Mouse (Mus musculus) embryonic facial prominence, embryonic 15.5 days (tissue): Measurements from ENCODE around the gene Tmem186. TPM values are rescaled to one million over a fixed set of nuclear protein-coding genes. Genes with fewer than 3 reads are reported as not detected.
A peak's percentile ranks its signal among the peaks of the same experiment; 100 is the strongest.

Experiments
- ATAC-seq: fragments of 200-750 bp; cut with Nextera tagmentation; 2 replicates; pipeline ENCODE4 v1.8.0; 2017; ENCODE audit warnings: low read depth, moderate TSS enrichment; ENCODE audit not compliant: insufficient number of reproducible peaks, low FRiP score, low TSS enrichment
- H3K27ac ChIP-seq: fragments of 300-500 bp; sonication (generic); replicated peaks from 2 replicates; pipeline ENCODE4 v1.5.1; 2015; ENCODE audit warnings: mild to moderate bottlenecking, inconsistent platforms
- H3K27me3 ChIP-seq: fragments of 300-500 bp; sonication (generic); 2 replicates; pipeline ENCODE4 v1.6.1; 2015; ENCODE audit warnings: inconsistent platforms
- H3K36me3 ChIP-seq: fragments of 300-500 bp; sonication (generic); 2 replicates; pipeline ENCODE4 v1.6.1; 2015; ENCODE audit warnings: mild to moderate bottlenecking, inconsistent platforms
- H3K4me1 ChIP-seq: fragments of 300-500 bp; sonication (generic); 2 replicates; pipeline ENCODE4 v1.6.1; 2015; ENCODE audit warnings: inconsistent platforms
- H3K4me2 ChIP-seq: fragments of 300-500 bp; sonication (generic); replicated peaks from 2 replicates; pipeline ENCODE4 v1.6.1; 2015; ENCODE audit warnings: mild to moderate bottlenecking, inconsistent platforms
- H3K4me3 ChIP-seq: fragments of 300-500 bp; sonication (generic); replicated peaks from 2 replicates; pipeline ENCODE4 v1.5.1; 2015; ENCODE audit warnings: mild to moderate bottlenecking, inconsistent platforms
- H3K9ac ChIP-seq: fragments of 300-500 bp; sonication (generic); 2 replicates; pipeline ENCODE4 v1.6.1; 2015; ENCODE audit warnings: inconsistent platforms
- H3K9me3 ChIP-seq: fragments of 300-500 bp; sonication (generic); replicated peaks from 2 replicates; pipeline ENCODE4 v1.6.1; 2016; ENCODE audit warnings: inconsistent platforms
- WGBS: fragments of 180-500 bp; shearing (Covaris S2); methylation state at CpG from one replicate; pipeline ENCODE4 v1.1.7; 2015; 5-methylcytosine and 5-hydroxymethylcytosine counted together
- polyA plus RNA-seq: library from polyadenylated mRNA; unstranded; fragments of >200 nt; fragmentation: Nextera tagmentation; extraction: Ambion mirVana; gene quantifications from 2 replicates; pipeline ENCODE4 v1.2.1, GENCODE M21; 2015

Tmem186 gene
- polyA plus RNA-seq, 1 experiment from 2014 or later: 19.3 TPM

- 5% methylated on average over 8 of the region's 8 CpGs for WGBS
- Histone ChIP-seq H3K9me3 (no peaks in the 10 kb centered on the region), H3K4me3 (no peak overlapping the region), H3K27ac (no peak overlapping the region), H3K36me3 (no peaks in the 10 kb centered on the region), H3K4me2 (no peak overlapping the region), H3K4me1 (peaks cover 24% of the 10 kb centered on the region), H3K27me3 (0 out of 2 replicates have a peak, but pooled peaks cover 3% of the 10 kb centered on the region), H3K9ac (no peak overlapping the region)
- no peak for ATAC-seq
Measured at GRCm38 (mm10) chr16:8674165-8674564, 36.7 kb upstream of the Tmem186 start.

- Histone ChIP-seq H3K4me2 (no peak overlapping the region), H3K9me3 (no peaks in the 10 kb centered on the region), H3K27ac (no peak overlapping the region), H3K36me3 (no peaks in the 10 kb centered on the region), H3K4me1 (peaks cover 32% of the 10 kb centered on the region), H3K27me3 (0 out of 2 replicates have a peak, but pooled peaks cover 3% of the 10 kb centered on the region), H3K9ac (no peak overlapping the region), H3K4me3 (no peak overlapping the region)
- no peak for ATAC-seq
- WGBS: 62% methylated on average over 6 of the region's 6 CpGs
Measured at GRCm38 (mm10) chr16:8673343-8673742, 35.8 kb upstream of the Tmem186 start.

GRCm38 (mm10) chr16:8672811-8673210, 35.3 kb upstream of the Tmem186 start:
- Histone ChIP-seq H3K4me1 (peaks cover 37% of the 10 kb centered on the region), H3K4me3 (no peak overlapping the region), H3K36me3 (no peaks in the 10 kb centered on the region), H3K4me2 (no peak overlapping the region), H3K9me3 (no peaks in the 10 kb centered on the region), H3K27ac (no peak overlapping the region), H3K27me3 (0 out of 2 replicates have a peak, but pooled peaks cover 3% of the 10 kb centered on the region), H3K9ac (no peak overlapping the region)
- ATAC-seq: no peak

- Histone ChIP-seq H3K4me1 (peaks cover 42% of the 10 kb centered on the region), H3K27me3 (0 out of 2 replicates have a peak, but pooled peaks cover 3% of the 10 kb centered on the region), H3K9ac (peak overlapping the region; percentile 29), H3K4me2 (peak overlapping the region; percentile 71), H3K4me3 (peak overlapping the region; percentile 58), H3K9me3 (no peaks in the 10 kb centered on the region), H3K27ac (no peak overlapping the region; the same call in 1 of the 2 replicates), H3K36me3 (no peaks in the 10 kb centered on the region)
- 1% methylated on average over 18 of the region's 18 CpGs for WGBS
- no peak for ATAC-seq
Measured at GRCm38 (mm10) chr16:8672350-8672687, 34.8 kb upstream of the Tmem186 start.

GRCm38 (mm10) chr16:8671551-8672349, 34.2 kb upstream of the Tmem186 start, which contains the start of gene Carhsp1:
Gene Carhsp1 (minus strand): TSS chr16:8672155.
- no peaks in the 10 kb centered on the region for H3K9me3 ChIP-seq
- peaks cover 44% of the 10 kb centered on the region for H3K4me1 ChIP-seq
- peak within 1 kb of the TSS; percentile 58 for H3K4me3 ChIP-seq
- H3K36me3 ChIP-seq: no peaks in the 10 kb centered on the region
- peak within 1 kb of the TSS; percentile 65 for H3K27ac ChIP-seq
- WGBS: under 1% methylated on average over 67 of the region's 67 CpGs
- peak within 1 kb of the TSS; percentile 29 for H3K9ac ChIP-seq
- H3K4me2 ChIP-seq: peak within 1 kb of the TSS; percentile 71
- H3K27me3 ChIP-seq: 0 out of 2 replicates have a peak, but pooled peaks cover 3% of the 10 kb centered on the region
- ATAC-seq: peak; percentile 92

- Histone ChIP-seq H3K27ac (0 out of 2 replicates have a peak overlapping the region, but pooled peaks have one; percentile 65), H3K4me1 (peaks cover 50% of the 10 kb centered on the region), H3K4me2 (peak overlapping the region; percentile 71), H3K36me3 (no peaks in the 10 kb centered on the region), H3K9ac (peak overlapping the region; percentile 9; the same call in 1 of the 2 replicates), H3K27me3 (0 out of 2 replicates have a peak, but pooled peaks cover 3% of the 10 kb centered on the region), H3K9me3 (no peaks in the 10 kb centered on the region), H3K4me3 (peak overlapping the region; percentile 58)
- 6% methylated on average over 15 of the region's 15 CpGs for WGBS
- ATAC-seq: no peak
Measured at GRCm38 (mm10) chr16:8670041-8671035, 32.8 kb upstream of the Tmem186 start.

GRCm38 (mm10) chr16:8669432-8669831, 31.9 kb upstream of the Tmem186 start:
- H3K36me3 ChIP-seq: no peaks in the 10 kb centered on the region
- no peak overlapping the region for H3K27ac ChIP-seq
- peaks cover 50% of the 10 kb centered on the region for H3K4me1 ChIP-seq
- H3K4me2 ChIP-seq: peak overlapping the region; percentile 71
- ATAC-seq: no peak
- no peak overlapping the region for H3K9ac ChIP-seq
- H3K9me3 ChIP-seq: no peaks in the 10 kb centered on the region
- H3K27me3 ChIP-seq: 0 out of 2 replicates have a peak, but pooled peaks cover 3% of the 10 kb centered on the region
- 53% methylated on average over 5 of the region's 5 CpGs for WGBS
- no peak overlapping the region for H3K4me3 ChIP-seq

- peaks cover 50% of the 10 kb centered on the region for H3K4me1 ChIP-seq
- WGBS: 86% methylated on average over 2 of the region's 2 CpGs
- ATAC-seq: no peak
- no peak overlapping the region for H3K4me3 ChIP-seq
- no peak overlapping the region for H3K27ac ChIP-seq
- no peak overlapping the region for H3K4me2 ChIP-seq
- H3K9ac ChIP-seq: no peak overlapping the region
- no peaks in the 10 kb centered on the region for H3K9me3 ChIP-seq
- H3K27me3 ChIP-seq: no peaks in the 10 kb centered on the region
- H3K36me3 ChIP-seq: 0 out of 2 replicates have a peak, but pooled peaks cover 6% of the 10 kb centered on the region
Measured at GRCm38 (mm10) chr16:8668386-8668785, 30.9 kb upstream of the Tmem186 start.

GRCm38 (mm10) chr16:8667814-8668213, 30.3 kb upstream of the Tmem186 start:
- peaks cover 50% of the 10 kb centered on the region for H3K4me1 ChIP-seq
- H3K4me2 ChIP-seq: no peak overlapping the region
- no peak overlapping the region for H3K9ac ChIP-seq
- H3K9me3 ChIP-seq: no peaks in the 10 kb centered on the region
- 73% methylated on average over 4 of the region's 4 CpGs for WGBS
- H3K36me3 ChIP-seq: peaks cover 10% of the 10 kb centered on the region; the same call in 1 of the 2 replicates
- ATAC-seq: no peak
- H3K27me3 ChIP-seq: no peaks in the 10 kb centered on the region
- H3K4me3 ChIP-seq: no peak overlapping the region
- 0 out of 2 replicates have a peak overlapping the region, but pooled peaks have one; percentile 17 for H3K27ac ChIP-seq

- H3K4me2 ChIP-seq: no peak overlapping the region
Measured at GRCm38 (mm10) chr16:8667261-8667660, 29.7 kb upstream of the Tmem186 start.

GRCm38 (mm10) chr16:8666452-8666851, 28.9 kb upstream of the Tmem186 start:
- 50% methylated on average over 2 of the region's 2 CpGs for WGBS

More at GRCm38 (mm10) chr16:8667261-8667660, 29.7 kb upstream of the Tmem186 start:
- no peak overlapping the region for H3K9ac ChIP-seq
- peaks cover 14% of the 10 kb centered on the region; the same call in 1 of the 2 replicates for H3K36me3 ChIP-seq
- H3K27me3 ChIP-seq: no peaks in the 10 kb centered on the region
- no peak overlapping the region for H3K27ac ChIP-seq
- 86% methylated on average over 7 of the region's 7 CpGs for WGBS
- no peak overlapping the region for H3K4me3 ChIP-seq
- peaks cover 50% of the 10 kb centered on the region for H3K4me1 ChIP-seq
- no peak for ATAC-seq
- no peaks in the 10 kb centered on the region for H3K9me3 ChIP-seq

More at GRCm38 (mm10) chr16:8666452-8666851, 28.9 kb upstream of the Tmem186 start:
- H3K27ac ChIP-seq: no peak overlapping the region
- ATAC-seq: no peak
- H3K36me3 ChIP-seq: peaks cover 19% of the 10 kb centered on the region
- no peak overlapping the region for H3K9ac ChIP-seq
- H3K4me2 ChIP-seq: no peak overlapping the region
- H3K4me3 ChIP-seq: no peak overlapping the region
- H3K9me3 ChIP-seq: no peaks in the 10 kb centered on the region
- peaks cover 48% of the 10 kb centered on the region for H3K4me1 ChIP-seq
- H3K27me3 ChIP-seq: no peaks in the 10 kb centered on the region
